Mouse (Mus musculus) heart, postnatal 0 days (tissue): ENCODE measurements around the gene Slc12a9.

ENCODE experiments used
- CTCF ChIP-seq: IDR thresholded peaks from 2 replicates; pipeline ENCODE4 v1.5.1; 2016; ENCODE audit warnings: antibody characterized with exemption, control low read depth, low read depth
- EP300 ChIP-seq: IDR thresholded peaks from 2 replicates; pipeline ENCODE4 v1.6.1; 2016; ENCODE audit warnings: antibody characterized with exemption, low read depth

GRCm38 (mm10) chr5:137376722-137377121 lies 43.3 kb upstream of the Slc12a9 start:
- TF ChIP-seq CTCF (no peak), EP300 (no peak)
